Mouse (Mus musculus) erythroblast, adult 5-6 weeks (primary cell): Measurements from ENCODE around the gene AI854703. TPM values are rescaled to one million over a fixed set of nuclear protein-coding genes. Genes with fewer than 3 reads are reported as not detected.

ENCODE experiments used
- ATAC-seq: replicated peaks from 2 replicates; pipeline ENCODE4 v1.8.0; 2016; ENCODE audit warnings: moderate number of reproducible peaks, mild to moderate bottlenecking, moderate TSS enrichment, inconsistent platforms; ENCODE audit not compliant: poor library complexity, low FRiP score, severe bottlenecking
- total RNA-seq, 2 experiments: library from RNA; stranded (forward) in 1 of 2; stranded (reverse) in 1 of 2; fragments of 150-400 nt in 1 of 2; fragments of 200-764, 138-1000 nt in 1 of 2; gene quantifications; 2 replicates each; pipeline versions ENCODE4 v1.2.3 to v1.2.4; 2015 to 2017; ENCODE audit warnings: low replicate concordance in 2 of 2

The AI854703 gene
- not detected in 2 replicates for total RNA-seq (2015; ENCODE audit: low replicate concordance)
- total RNA-seq (2017; ENCODE audit: low replicate concordance) = not detected in 2 replicates

GRCm38 (mm10) chr6:48626464-48626863, at the start of gene AI854703:
Gene AI854703, plus strand, starts transcription at chr6:48626764.
- ATAC-seq = no peak

- no peak for ATAC-seq
Observed at GRCm38 (mm10) chr6:48578736-48579135, 47.8 kb upstream of the AI854703 start.

- ATAC-seq = no peak
Observed at GRCm38 (mm10) chr6:48579215-48579648, 47.3 kb upstream of the AI854703 start.

- no peak for ATAC-seq
Observed at GRCm38 (mm10) chr6:48581257-48581656, 45.3 kb upstream of the AI854703 start.

GRCm38 (mm10) chr6:48582037-48582436, 44.5 kb upstream of the AI854703 start:
- no peak for ATAC-seq

GRCm38 (mm10) chr6:48589194-48589750, 37.3 kb upstream of the AI854703 start, which contains the start of gene Gm45021:
Gene Gm45021, plus strand, starts transcription at chr6:48589610.
- no peak for ATAC-seq

GRCm38 (mm10) chr6:48591221-48591845, 35.2 kb upstream of the AI854703 start:
- ATAC-seq = no peak

GRCm38 (mm10) chr6:48591871-48592270, 34.7 kb upstream of the AI854703 start:
- no peak for ATAC-seq

- no peak for ATAC-seq
Observed at GRCm38 (mm10) chr6:48593158-48594042, 33.2 kb upstream of the AI854703 start, which contains the start of the genes Repin1 and Gm44965. Gene Repin1, plus strand, starts transcription at chr6:48593883. Gene Gm44965, plus strand, starts transcription at chr6:48593941.

- ATAC-seq = no peak
Observed at GRCm38 (mm10) chr6:48594043-48594738, 32.4 kb upstream of the AI854703 start.

GRCm38 (mm10) chr6:48595278-48595677, 31.3 kb upstream of the AI854703 start:
- no peak for ATAC-seq

GRCm38 (mm10) chr6:48596545-48597232, 29.9 kb upstream of the AI854703 start:
- no peak for ATAC-seq

GRCm38 (mm10) chr6:48597233-48597625, 29.3 kb upstream of the AI854703 start:
- ATAC-seq = no peak

GRCm38 (mm10) chr6:48600594-48600993, 26.0 kb upstream of the AI854703 start:
- ATAC-seq = no peak

GRCm38 (mm10) chr6:48601271-48602079, 25.1 kb upstream of the AI854703 start, which contains the start of gene Zfp775:
Gene Zfp775, plus strand, starts transcription at chr6:48602063.
- peak; percentile 99 for ATAC-seq

- ATAC-seq = peak; percentile 70
Observed at GRCm38 (mm10) chr6:48602080-48602741, 24.4 kb upstream of the AI854703 start.

GRCm38 (mm10) chr6:48608124-48608523, 18.4 kb upstream of the AI854703 start:
- no peak for ATAC-seq

- no peak for ATAC-seq
Observed at GRCm38 (mm10) chr6:48609512-48609911, 17.1 kb upstream of the AI854703 start.
